Mouse (Mus musculus) heart, postnatal 10 days (tissue): ENCODE measurements around the gene Zfp747. TPM values are rescaled to one million over a fixed set of nuclear protein-coding genes. Genes with fewer than 3 reads are reported as not detected.
A peak's percentile ranks its signal among the peaks of the same experiment; 100 is the strongest.
"Not testable (repeated sequence)": the region's sequence is repeated elsewhere in the genome, so short reads cannot be mapped to it uniquely, and the experiment has no call there.

ENCODE experiments used
- DNase-seq, 2 experiments: peaks; one replicate each; pipeline ENCODE4 v3.0.0; 2021
- intact Hi-C: fragments of 180-260 bp; cut with DNase I; formaldehyde crosslinking; loops from one replicate; pipeline ENCODE4 v1.15.1; 2025
- total RNA-seq, 2 experiments: library from RNA; stranded (reverse); gene quantifications; 2 replicates each; pipeline ENCODE4 v1.2.3; 2021

The Zfp747 gene
- total RNA-seq = 1 to 10 TPM; 5.5 to 5.6 TPM

DNA sequence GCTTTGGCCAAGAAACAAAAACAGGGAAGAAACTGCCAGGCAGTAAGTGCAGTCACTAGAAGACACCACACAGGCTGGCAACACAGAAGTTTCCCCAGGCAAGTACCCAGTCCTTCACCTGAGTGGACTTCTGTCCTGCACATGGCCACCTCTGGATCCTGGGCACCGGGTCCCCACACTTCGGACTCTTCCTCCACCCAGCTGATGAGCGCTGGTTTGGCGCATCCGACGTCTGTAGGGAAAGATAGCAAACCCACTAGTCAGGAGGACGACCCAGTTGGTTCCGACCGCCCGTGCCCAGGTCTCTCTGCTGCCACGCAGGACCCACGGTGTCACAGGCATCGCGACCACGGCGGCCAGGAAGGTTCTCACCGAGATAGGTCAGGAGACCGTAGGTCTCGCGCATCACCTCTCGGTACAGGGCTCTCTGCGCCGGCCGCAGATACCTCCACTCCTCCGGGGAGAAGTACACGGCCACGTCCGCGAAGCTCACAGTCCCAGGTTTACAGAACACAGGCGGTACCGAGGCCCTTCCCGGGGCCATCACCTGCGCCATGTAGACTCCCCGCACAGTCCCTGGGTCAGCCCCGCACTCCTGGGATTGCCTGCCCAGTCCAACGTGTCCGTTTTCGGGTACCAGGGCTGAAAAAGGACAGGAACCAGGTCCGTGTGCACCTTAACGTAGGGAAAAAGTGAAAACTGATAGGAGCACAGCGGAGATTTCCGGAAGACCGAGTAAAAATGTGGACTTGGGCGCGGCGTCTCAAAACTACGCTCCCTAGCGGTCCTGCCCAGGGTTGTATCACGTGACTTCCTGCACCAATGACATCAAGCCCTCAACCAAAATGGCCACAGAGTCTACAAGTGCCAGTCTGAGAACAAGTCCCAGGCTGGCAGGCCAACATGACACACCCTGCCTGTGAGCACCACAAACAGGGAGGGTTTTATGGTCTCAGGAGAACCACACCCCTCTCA, at the start of gene Zfp747:
Gene Zfp747, minus strand, starts transcription at position 780 of the 975 bp plus-strand sequence.
- intact Hi-C loops = not testable (repeated sequence)
- DNase-seq = peak; percentile 95 to 96

DNA sequence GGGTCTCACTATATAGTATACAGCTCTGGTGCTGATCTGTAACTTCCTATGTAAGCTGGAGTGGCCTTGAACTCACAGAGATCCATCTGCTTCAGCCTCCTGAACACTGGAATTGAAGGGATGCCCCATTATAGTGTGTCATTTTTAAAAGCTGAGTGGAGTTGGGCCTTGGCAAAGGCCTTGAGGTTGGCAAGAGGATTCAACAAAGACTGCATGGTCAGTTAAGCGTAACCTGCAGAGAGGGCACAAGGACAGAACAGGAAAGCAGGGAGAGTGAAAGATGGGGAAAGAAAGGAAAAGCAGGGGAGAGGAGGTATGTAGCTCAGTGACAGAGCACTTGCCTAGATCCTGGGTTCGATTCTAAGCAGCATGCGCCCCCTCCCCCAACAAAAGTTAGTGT, 49.4 kb upstream of the Zfp747 start:
- intact Hi-C loops = no loop called here
- DNase-seq = no peak

DNA sequence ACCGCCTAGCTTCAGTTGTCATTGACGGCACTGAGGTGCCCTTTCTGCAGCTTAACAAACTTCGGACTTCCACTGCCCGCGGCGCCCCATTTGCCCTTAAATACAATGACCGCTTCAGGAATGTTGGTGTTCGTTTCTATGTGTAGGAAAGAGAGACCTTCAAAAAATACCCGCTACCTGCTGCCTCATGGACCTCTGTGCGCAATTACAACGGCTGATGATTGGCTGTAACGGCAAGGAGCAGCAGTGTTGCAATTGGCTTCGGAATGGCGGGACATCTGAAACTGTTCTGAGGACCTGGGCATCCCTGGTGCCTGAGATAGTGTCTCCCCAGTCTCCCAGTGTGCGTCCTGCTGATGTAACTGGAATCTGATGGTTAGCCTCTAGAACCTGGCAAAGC, 46.4 kb upstream of the Zfp747 start:
- intact Hi-C loops = loop anchor here (2.0 kb wide), 1 partner anchor 27 kb away; the partner anchor contains the start of gene Zfp689
- DNase-seq = peak; percentile 30 to 52

DNA sequence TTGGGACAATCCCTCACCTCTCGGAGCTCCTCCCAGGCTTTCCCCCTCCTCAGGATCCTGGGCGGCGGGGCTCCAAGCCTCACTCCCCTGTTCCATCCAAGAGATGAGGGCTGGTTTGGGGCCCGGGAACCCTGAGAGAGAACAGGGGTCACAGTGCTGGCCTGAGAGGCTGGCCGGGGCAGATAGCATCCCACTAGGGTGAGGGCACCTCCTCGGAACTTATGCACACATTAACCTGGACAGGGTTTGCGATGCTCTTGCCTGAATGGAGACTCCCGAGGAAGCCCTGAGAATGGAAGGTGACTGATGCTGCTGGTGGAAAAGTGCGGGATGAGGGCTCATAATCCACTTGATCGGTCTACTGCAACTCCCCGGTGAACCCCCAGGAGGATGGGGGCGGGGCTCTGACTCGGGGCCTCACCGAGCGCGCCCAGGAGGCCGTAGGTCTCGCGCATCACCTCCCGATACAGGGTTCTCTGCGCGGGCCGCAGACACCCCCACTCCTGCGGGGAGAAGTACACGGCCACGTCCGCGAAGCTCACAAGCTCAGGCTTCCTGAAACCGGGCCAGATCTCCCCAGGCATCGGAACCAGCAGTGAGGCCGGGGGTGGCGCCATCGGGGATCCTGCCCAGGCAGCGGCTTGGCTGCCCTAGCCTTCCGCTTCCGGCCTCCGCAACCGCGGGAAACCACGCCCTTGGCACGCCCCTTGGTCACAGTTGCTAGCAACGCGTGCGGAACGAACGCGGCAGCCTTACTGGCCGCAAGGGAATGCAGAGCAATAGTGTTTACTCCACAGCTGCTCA, 45.7 kb upstream of the Zfp747 start, which contains the start of gene Zfp688:
Gene Zfp688, minus strand, starts transcription at position 681 of the 804 bp plus-strand sequence.
- intact Hi-C loops = loop anchor here (2.0 kb wide), 1 partner anchor 27 kb away; the partner anchor contains the start of gene Zfp689
- peak; percentile 96 to 98 for DNase-seq

GRCm38 (mm10) chr7:127411418-127411817, 35.6 kb upstream of the Zfp747 start:
- no peak for DNase-seq
- intact Hi-C loops = no loop called here

DNA sequence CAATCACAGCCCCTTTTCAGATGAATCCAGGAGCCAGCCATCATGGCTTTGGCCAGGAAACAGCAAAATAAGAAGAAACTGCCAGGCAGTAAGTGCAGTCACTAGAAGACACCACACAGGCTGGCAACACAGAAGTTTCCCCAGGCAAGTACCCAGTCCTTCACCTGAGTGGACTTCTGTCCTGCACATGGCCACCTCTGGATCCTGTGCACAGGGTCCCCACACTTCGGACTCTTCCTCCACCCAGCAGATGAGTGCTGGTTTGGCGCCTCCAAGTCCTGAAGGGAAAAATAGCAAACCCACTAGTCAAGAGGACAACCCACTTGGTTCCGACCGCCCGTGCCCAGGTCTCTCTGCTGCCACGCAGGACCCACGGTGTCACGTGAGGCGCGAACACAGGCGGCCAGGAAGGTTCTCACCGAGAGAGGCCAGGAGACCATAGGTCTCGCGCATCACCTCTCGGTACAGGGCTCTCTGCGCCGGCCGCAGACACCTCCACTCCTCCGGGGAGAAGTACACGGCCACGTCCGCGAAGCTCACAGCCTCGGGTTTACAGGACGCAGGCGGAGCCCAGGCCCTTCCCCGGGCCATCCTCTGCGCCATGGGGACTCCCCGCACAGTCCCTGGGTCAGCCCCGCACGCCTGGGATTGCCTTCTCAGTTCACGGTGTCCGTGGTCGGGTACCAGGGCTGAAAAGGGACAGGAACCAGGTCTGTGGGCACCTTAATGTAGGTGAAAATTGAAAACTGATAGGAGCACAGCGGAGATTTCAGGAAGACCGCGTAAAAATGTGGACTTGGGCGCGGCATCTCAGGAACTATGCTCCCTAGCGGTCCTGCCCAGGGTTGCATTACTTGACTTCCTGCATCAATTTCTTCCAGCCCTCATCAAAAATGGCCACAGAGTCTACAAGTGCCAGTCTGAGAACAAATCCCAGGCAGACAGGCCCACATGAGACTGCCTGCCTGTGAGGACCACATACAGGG, 30.4 kb upstream of the Zfp747 start, which contains the start of gene Zfp764:
Gene Zfp764, minus strand, starts transcription at position 821 of the 986 bp plus-strand sequence.
- intact Hi-C loops = loop anchor here (5.0 kb wide), 2 partner anchors 44 to 66 kb away; no protein-coding TSS in a partner anchor
- peak; percentile 90 to 95 for DNase-seq

DNA sequence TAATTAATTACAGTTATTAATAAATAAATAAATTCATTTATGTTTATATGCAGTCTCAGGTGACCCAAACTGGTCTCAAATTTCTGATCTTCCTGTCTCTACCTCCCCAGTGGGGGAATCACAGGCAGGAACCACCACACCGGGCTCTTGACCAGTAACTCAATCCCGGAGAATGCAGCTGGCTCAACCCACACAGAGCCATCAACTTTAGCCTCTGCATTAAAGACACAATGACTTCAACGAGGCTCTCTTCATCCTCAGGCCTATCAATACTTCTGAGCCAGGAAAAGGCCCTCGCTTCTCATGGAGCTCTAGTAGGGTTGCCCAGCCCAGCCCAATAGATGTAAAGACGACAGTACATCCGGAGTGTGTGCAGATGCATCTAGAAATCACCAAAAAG, 28.3 kb upstream of the Zfp747 start:
- DNase-seq, intact Hi-C loops: not testable (repeated sequence)

DNA sequence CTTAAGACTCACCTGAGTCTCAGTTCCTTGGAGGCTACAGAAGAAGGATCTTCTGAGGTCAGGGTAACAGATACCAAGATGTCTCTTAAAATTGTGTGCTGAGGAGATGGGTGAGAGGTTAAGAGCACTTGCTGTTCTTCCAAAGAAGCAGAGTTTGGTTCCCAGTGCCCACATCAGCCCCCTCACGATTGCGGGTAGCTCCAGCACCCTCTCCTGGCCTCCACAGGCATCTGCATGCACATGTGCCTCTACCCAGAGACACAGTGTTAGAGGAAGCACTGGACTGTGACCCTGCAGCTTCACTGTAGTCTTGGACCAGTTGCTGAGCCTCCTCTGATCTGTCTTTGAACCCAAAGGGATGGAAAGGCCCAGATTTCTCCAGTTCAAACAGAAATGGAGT, 27.1 kb upstream of the Zfp747 start:
- intact Hi-C loops = no loop called here
- DNase-seq = no peak

- DNase-seq = no peak
- intact Hi-C loops = no loop called here
Measured at GRCm38 (mm10) chr7:127400355-127400754, 24.5 kb upstream of the Zfp747 start.

- intact Hi-C loops = no loop called here
- no peak for DNase-seq
Measured at GRCm38 (mm10) chr7:127393944-127394333, 18.1 kb upstream of the Zfp747 start.

DNA sequence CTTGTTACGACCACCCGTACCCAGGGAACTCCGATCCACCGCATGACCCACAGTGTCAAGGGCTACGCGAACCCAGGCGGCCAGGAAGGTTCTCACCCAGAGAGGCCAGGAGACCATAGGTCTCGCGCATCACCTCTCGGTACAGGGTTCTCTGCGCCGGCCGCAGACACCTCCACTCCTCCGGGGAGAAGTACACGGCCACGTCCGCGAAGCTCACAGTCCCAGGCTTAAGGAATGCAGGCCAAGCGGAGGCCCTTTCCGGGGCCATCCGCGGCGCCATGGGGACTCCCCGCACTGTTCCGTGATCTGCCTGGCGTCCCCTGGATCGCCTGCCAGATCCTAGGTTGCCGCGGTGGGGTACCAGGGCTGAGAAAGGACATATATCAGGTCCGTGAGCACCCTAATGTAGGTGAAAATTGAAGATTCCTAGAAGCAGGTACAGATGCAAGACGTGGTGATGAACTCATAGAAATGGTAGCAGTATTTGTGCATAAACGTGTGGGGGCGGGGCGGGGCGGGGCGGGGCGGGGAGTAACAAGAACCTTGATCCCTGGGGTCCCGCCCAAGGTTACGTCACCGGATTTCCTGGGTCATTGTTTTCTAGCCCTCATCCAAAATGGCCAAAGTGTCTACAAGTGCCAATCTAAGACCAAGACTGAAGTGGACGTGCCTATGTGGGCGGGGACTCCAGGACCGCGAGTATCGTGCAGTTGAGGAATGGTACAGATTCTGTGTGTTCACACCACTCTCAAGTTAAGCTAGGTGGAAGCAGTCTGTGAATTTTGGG, 17.5 kb upstream of the Zfp747 start, which contains the start of gene E430018J23Rik:
Gene E430018J23Rik, minus strand, starts transcription at position 473 of the 787 bp plus-strand sequence.
- intact Hi-C loops = no loop called here

DNA sequence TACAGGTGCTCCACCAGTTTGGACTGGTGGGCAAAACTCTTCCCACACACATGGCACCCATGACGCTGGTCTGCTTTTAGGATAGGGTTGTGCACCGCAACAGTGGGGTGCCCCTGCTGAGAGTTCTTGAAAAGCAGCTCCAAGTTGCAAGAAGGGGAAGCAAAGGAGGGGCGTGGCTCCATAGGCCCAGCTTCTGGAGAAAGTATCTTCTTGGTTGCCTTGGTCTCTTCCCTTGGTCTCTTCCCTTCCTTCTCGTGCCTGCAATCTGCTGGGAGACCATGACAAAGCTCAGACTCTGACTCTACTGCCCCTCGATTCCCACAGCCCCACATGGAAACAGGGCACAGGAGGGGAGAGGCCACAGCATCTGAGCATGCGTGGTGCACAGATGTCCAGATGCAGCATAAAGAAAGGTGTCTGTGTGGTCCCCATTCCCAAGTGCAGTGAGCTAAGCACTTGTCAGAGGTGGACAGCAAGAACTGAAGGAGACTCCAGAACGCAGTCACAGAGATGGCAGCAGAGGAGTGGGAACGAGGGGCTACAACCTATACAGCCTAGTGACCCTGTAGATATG, 16.5 kb upstream of the Zfp747 start:
- no peak for DNase-seq
- intact Hi-C loops = no loop called here

More for the DNA sequence above, 17.5 kb upstream of the Zfp747 start, which contains the start of gene E430018J23Rik:
- DNase-seq = peak; percentile 99

GRCm38 (mm10) chr7:127391538-127391937, 15.7 kb upstream of the Zfp747 start:
- intact Hi-C loops = no loop called here
- DNase-seq = no peak

DNA sequence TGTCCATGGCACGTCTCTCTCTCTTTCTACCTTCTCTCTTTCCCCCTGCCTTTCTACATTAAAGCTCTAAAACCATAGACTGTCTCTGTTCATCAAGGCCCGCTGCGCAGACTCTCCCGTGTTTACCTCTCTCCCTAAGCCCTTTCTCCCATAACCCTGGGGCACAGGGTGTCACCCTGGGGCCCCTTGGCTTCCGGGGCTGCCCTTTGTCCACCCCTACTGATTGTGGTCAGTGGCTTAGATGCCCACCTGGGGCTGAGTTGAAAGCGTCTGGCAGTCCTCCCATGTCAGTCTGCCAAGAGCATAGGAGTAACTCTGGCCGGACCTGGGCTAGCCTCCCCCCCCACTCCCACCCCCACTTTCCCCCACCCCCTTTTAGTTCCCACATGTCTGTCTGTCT, 14.5 kb upstream of the Zfp747 start:
- no peak for DNase-seq
- intact Hi-C loops = no loop called here

- intact Hi-C loops, DNase-seq: not testable (repeated sequence)
Measured at GRCm38 (mm10) chr7:127388201-127388600, 12.4 kb upstream of the Zfp747 start.

- intact Hi-C loops = no loop called here
- DNase-seq = peak; percentile 93 to 95
Measured at GRCm38 (mm10) chr7:127386641-127387392, 11.0 kb upstream of the Zfp747 start, which contains the start of gene 9130019O22Rik. Gene 9130019O22Rik, minus strand, starts transcription at chr7:127387166.

DNA sequence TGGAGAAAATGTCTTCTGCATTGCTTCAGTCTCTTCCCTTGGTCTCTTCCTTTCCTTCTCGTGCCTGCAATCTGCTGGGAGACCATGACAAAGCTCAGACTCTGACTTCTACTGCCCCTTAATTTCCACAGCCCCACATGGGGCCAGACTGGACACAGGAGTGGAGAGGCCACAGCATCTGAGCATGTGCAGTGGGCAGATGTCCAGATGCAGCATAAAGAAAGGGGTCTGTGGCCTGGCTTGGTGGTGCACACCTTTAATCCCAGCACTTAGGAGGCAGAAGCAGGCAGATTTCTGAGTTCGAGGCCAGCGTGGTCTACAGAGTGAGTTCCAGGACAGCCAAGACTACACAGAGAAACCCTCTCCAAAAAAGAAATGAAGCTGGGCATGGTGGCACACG, 9.7 kb upstream of the Zfp747 start:
- intact Hi-C loops, DNase-seq: not testable (repeated sequence)
